Mouse (Mus musculus) left cerebral cortex, adult 11 months (tissue): Measurements from ENCODE around the gene Tagap.

Experiments used
- DNase-seq: peaks from one replicate; pipeline ENCODE4 v3.0.0; 2022; ENCODE audit warnings: low spot score

Gene Tagap

DNA sequence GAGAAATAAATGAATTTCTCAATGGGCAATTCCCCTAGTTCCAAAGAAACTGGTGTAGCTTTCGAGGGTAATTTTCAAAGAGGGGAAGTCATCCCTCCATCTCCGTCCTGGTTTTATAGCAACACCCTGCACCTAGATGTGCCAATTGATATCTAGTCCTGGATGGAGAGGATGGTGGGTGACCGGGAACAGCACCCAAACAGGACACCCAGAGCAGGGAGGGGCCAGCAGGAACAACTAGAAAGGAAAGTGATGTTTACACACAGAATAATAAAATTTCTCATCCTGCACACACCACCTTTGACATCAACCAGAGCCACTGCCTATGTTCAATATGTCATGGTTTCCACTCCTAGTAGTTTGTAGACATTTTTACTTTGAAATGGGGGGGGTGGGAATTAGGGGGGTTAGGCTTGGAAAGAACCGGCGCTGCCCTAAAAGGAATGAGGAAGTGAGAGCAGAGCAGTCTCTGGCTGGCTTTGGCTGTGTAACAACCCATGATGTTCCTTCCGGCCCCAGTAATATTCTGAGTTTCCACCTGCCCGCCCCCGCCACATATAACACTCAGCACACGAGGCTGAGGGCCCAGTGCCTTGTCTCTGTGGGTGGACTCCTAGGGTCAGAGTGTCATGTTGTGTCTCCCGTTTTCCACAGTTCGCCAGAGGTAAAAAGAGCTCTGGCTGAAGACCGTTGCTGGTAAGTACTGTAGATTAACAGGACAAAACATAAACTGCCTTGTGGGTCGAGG lies at the start of gene Tagap:
Gene Tagap (plus strand): TSS at position 588 of the 748 bp plus-strand sequence.
- no peak for DNase-seq

GRCm38 (mm10) chr17:7876541-7876940 lies 49.3 kb upstream of the Tagap start:
- no peak for DNase-seq

DNA sequence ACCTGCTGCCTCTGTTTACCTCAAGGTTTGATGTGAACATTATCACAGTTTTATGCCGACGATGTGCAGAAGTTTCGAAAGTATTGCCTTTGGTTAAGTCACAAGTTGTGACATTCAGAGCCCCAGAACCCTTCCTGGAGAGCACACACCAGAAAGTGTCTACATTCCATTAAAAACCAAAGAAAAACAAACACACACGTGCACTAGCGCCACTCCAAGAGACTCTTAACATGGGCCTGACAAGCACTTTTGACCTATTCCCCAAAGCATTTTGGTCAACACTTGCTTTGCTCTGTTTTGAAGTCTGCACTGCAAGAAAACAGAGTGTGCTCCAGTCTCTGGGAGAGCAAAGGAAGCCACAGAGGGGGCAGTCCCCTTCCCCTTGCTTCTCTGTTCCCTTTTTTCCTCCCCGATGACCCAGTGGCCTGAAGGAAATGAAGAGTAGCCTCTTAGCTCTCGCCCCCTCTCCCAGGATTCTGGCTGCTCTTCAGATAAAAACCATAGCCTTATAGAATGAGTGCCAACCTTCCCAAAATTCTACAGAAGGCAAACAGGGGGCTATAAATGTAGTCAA lies 48.5 kb upstream of the Tagap start:
- no peak for DNase-seq

DNA sequence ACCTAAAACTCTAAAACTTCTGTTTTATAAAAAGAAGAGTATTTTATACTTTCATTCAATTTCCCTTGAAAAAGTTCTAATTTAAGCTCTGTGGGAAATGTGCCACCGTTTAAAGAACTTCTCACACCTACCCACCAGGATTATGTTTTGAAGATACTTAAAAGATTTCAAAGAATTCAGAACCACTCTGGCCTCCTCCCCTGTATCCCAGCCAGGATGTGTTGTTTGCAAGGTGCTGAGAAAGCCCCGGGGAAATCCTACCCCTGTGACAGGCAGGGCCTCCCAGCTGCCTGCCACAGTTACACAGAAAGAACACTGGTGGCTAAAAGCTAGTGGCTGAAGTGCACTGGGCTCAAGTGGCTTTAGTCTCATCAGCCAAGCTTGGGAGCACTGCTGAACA lies 47.9 kb upstream of the Tagap start:
- DNase-seq, result no peak

DNA sequence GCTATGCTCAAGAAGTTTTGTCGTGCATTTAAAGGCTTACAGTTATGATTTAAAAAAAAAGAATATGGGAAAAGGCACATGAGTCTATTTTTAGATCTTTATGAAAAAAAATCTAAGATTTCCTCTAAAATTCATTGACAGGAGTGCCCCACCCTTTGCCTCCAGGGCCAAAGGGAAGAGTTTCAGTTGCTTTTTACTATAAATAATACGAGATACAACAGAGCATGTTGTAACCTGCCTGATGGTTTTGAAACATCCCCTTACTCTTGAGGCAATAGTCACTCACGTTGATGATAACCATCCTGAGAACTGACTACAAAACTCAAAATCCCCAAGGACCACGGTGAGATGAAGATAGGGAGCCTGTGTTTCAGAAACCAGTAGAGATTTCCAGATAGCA lies 46.3 kb upstream of the Tagap start:
- no peak for DNase-seq

DNA sequence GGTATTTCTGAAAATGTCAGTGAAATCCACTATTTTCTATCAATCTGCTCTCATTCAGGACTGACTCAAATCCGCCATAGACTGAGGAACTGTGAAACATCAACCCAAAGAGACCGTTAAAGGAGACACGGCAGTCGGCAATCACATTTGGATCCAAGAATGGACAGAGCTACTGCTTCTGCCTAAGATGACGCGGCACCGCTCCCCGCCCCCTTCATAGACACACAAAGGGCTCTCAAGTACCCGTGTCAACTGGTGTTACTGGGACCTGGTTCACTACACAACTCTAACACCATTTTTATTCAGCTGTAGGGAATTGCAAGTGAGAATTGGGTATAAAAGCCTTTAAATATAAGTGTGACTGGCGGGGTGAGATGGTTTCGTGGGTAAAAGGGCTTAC lies 42.7 kb upstream of the Tagap start:
- no peak for DNase-seq

GRCm38 (mm10) chr17:7884606-7885005 lies 41.2 kb upstream of the Tagap start:
- DNase-seq, result no peak

DNA sequence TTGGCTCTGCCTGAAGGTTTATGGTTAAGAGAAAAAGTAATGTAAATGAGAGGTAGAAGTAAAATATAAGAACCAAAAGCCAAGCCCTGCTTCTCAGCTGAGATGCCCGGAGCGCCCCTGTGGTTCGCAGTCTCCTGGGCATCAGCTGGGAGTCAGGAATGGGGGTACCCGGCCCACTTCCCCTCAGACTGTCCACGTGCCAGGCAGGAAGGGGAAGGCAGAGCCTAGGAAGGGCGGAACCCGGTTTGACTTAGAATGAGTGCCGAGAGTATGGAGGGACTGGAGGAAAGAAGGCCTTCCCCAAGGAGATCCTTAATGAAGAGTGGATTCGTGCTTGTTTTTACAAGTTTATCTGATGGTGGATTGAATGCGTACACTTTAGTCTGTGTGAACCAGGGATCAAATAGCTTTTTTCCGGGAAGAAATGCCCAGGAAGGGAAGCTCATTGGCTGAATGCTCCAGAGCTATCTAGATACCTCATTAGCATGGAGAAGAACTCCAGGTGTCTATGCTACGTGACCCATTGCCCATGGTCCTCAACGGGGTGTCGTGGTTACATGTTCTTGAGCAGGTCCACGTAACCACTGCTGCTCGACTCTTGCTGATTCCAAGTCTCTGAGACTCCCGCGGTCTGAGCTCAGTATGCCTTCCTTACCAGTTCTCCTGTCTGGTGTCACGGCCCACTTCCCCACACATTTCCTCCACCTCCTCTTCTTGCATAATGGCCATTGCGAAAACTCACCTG lies 38.6 kb upstream of the Tagap start:
- DNase-seq, result no peak

DNA sequence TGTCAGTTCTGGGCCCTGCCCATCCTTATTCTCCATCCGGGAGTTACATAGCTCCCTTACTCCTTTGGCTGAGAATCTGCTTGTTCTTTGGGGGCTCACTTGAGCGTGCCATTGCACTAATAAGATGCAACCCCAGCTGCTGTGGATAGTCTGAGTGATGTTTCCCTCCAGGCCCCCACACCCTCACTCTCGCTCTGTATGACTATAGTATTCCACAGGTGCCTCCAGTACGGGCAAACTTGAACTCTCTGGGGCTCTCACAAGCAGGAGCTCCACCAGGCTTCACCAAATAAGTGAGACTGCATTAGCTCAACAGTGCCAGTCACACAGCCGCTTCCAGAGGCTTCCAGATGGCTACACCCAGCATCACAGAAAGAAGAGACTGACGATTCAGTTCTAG lies 37.5 kb upstream of the Tagap start:
- DNase-seq, result no peak

DNA sequence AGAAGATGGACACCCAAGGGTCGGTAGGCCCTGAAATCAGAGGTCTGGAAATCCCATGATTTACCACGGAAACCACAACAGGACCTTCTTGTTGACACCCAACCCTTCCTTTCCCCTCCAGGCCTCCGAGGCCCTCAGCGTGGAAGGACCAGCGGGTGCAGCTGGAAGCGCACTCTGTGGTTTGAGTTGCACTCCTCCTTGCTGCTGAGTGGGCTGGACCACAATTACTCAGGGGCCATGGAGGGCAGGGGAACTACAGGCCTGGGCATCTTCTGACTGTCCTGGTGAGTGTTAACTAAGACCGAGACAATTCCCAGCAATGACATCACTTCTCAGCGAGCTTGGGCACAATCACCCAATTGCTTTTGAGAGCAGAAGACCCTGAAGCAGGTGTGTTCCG lies 36.8 kb upstream of the Tagap start:
- DNase-seq, result no peak

- DNase-seq, result no peak
These were observed 33.1 kb upstream of the Tagap start for GRCm38 (mm10) chr17:7892676-7893075.

- DNase-seq, result no peak
These were observed 31.7 kb upstream of the Tagap start for GRCm38 (mm10) chr17:7894094-7894493.

DNA sequence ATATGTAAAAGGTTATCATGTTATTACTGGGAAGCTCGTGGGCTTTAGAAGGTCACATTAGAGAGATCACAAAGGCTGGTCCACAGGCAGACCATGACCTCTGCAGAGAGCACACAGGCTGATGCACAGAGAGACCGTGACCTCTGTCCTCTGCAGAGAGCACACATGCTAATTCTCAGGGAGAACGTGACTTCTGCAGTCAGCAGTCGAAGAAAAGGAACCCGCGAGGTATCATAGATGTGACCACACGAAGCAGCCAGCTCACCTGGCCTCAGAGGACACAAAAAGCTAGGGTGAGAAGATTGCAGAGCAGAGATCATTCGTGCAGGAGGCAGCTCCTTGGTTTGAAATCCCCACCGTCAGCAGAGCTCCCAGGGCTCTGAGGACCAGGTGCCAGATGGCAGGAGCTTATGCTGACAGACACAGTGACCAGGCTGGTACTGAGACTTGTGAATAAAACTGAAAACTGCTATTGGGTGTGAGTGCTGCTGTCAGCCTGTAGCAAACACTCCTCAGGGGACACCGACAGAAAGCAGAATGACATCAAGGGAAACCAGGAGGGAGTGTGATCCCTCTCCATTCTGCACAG lies 29.7 kb upstream of the Tagap start:
- DNase-seq, result no peak

GRCm38 (mm10) chr17:7897120-7897519 lies 28.7 kb upstream of the Tagap start:
- DNase-seq, result no peak

GRCm38 (mm10) chr17:7897756-7898155 lies 28.0 kb upstream of the Tagap start:
- DNase-seq, result no peak

DNA sequence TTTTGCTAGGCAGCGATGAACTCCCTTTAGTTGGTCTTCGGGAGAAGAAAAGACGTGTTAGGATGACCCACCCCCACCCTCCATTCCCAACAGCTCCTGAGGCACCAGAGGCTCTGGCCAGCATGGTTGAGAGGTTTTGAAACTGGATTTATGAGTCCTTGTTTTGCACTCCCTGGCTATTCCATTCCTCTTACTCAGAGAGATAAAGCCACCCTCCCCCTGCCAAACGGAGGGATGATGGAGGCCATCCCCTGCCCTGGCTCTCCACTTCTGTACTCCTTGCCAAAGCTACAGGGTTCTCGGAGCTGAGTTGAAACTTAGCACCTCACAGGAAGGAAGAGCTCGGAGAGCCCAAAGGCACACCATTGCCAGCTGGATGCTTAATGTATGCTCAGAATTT lies 26.6 kb upstream of the Tagap start:
- no peak for DNase-seq

- no peak for DNase-seq
These were observed 25.8 kb upstream of the Tagap start for GRCm38 (mm10) chr17:7899961-7900360.

GRCm38 (mm10) chr17:7901536-7901935 lies 24.3 kb upstream of the Tagap start:
- no peak for DNase-seq

DNA sequence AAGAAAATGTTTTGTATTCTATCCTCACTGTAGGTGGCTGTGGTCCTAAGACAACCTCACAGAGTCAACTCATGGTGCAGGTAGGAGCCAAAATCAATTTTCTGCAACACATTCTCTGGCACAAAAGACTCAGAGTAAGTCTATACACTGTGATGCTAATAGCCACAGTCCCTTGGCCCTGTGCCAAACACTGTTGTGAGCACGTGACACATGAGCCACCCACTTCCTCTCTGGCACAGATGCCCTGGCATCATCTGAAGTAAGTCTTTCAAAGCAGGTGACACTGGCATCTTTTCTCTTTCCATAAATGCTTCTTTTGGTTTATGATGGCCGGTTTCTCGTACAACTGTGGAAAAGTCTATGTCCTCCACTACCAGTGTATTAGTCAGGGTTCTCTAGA lies 23.4 kb upstream of the Tagap start:
- DNase-seq, result no peak

DNA sequence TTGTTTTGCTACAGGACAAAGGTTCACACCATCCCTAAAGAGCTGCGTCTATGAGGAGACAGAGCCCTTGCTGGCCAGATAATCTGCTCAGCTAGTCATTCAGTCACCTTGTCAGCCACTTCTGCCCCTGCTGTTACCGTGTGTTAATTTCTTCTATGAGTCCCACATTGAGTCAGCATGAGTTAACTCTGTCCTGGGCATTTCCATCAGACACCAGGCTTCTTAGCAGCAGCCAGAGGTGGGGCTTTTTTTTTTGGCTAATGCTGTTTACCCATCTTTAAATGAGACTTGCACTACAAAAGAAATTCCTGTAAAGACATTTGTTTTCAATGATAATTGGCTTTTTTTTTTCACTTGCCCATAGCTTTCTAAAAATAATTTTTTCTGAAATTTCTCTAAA lies 20.8 kb upstream of the Tagap start:
- DNase-seq, result no peak

- no peak for DNase-seq
These were observed 19.7 kb upstream of the Tagap start for GRCm38 (mm10) chr17:7905936-7906685.

GRCm38 (mm10) chr17:7914596-7915227 lies 11.1 kb upstream of the Tagap start:
- DNase-seq, result no peak
